In genomic region chr16:56038090-56038489, GRCm38 (mm10) we compare ENCODE assay signal across 8 mouse cellular contexts. TPM values are rescaled to one million over a fixed set of nuclear protein-coding genes. Genes with fewer than 3 reads are reported as not detected.
DNase-seq lines count a peak whose midpoint lies in the region; ATAC-seq and TF ChIP-seq lines count a peak whose summit lies in the region.

No protein-coding gene starts in this region.

- peak overlapping the region; percentile 74 for H3K4me2 ChIP-seq in lung, embryonic 15.5 days
- H3K4me2 ChIP-seq in neural tube, embryonic 15.5 days = peak overlapping the region; percentile 54

- peak overlapping the region; percentile 76 for H3K9ac ChIP-seq in lung, embryonic 15.5 days
- peak overlapping the region; percentile 86 for H3K9ac ChIP-seq in neural tube, embryonic 15.5 days (replicated peaks)

- H3K36me3 ChIP-seq in lung, embryonic 15.5 days = peaks cover 19% of the 10 kb centered on the region
- peaks cover 26% of the 10 kb centered on the region for H3K36me3 ChIP-seq in limb, embryonic 10.5 days
- peaks cover 13% of the 10 kb centered on the region for H3K36me3 ChIP-seq in neural tube, embryonic 15.5 days

- peak overlapping the region; percentile 69 for H3K4me3 ChIP-seq in lung, embryonic 15.5 days
- peak overlapping the region; percentile 92 for H3K4me3 ChIP-seq in embryonic fibroblast, embryonic 13.5 days (ENCODE audit: insufficient read depth, low read length)
- H3K4me3 ChIP-seq in limb, embryonic 10.5 days = peak overlapping the region; percentile 75
- peak overlapping the region; percentile 88 for H3K4me3 ChIP-seq in neural tube, embryonic 15.5 days (replicated peaks)

- peak overlapping the region; percentile 90 for H3K27ac ChIP-seq in lung, embryonic 15.5 days
- H3K27ac ChIP-seq in embryonic fibroblast, embryonic 13.5 days (ENCODE audit: insufficient read depth, low read length) = peak overlapping the region; percentile 80
- peak overlapping the region; percentile 90 for H3K27ac ChIP-seq in limb, embryonic 10.5 days
- peak overlapping the region; percentile 90 for H3K27ac ChIP-seq in neural tube, embryonic 15.5 days (replicated peaks)

- peak; percentile 32; the same call in 1 of the 2 replicates for ATAC-seq in lung, embryonic 15.5 days (ENCODE audit: borderline replicate concordance, extremely low read depth, low FRiP score, low TSS enrichment)
- ATAC-seq in neural tube, embryonic 15.5 days (ENCODE audit: low FRiP score) = no peak; the same call in 1 of the 2 replicates

- TF ChIP-seq CTCF in embryonic fibroblast, embryonic 13.5 days (IDR thresholded peaks at IDR 0.05; ENCODE audit: borderline replicate concordance, insufficient read depth, low read length) = no peak

- H3K27me3 ChIP-seq in lung, embryonic 15.5 days = no peaks in the 10 kb centered on the region
- H3K27me3 ChIP-seq in limb, embryonic 10.5 days (ENCODE audit: low read depth, poor library complexity, severe bottlenecking) = no peaks in the 10 kb centered on the region
- H3K27me3 ChIP-seq in neural tube, embryonic 15.5 days (replicated peaks) = no peaks in the 10 kb centered on the region

- no peak for TF ChIP-seq POLR2A in embryonic fibroblast, embryonic 13.5 days (IDR thresholded peaks at IDR 0.05; ENCODE audit: low read depth, low read length)

- 24% methylated on average over 8 of the region's 8 CpGs for WGBS in lung, embryonic 15.5 days
- 29% methylated on average over 8 of the region's 8 CpGs for WGBS in limb, embryonic 10.5 days
- WGBS in neural tube, embryonic 15.5 days = 34% methylated on average over 8 of the region's 8 CpGs

- no peaks in the 10 kb centered on the region for H3K9me3 ChIP-seq in lung, embryonic 15.5 days
- H3K9me3 ChIP-seq in limb, embryonic 10.5 days (replicated peaks) = no peaks in the 10 kb centered on the region
- H3K9me3 ChIP-seq in neural tube, embryonic 15.5 days (replicated peaks) = no peaks in the 10 kb centered on the region

- H3K4me1 ChIP-seq in lung, embryonic 15.5 days = peaks cover 13% of the 10 kb centered on the region
- H3K4me1 ChIP-seq in embryonic fibroblast, embryonic 13.5 days (ENCODE audit: control insufficient read depth, insufficient read depth, low read length) = peaks cover 3% of the 10 kb centered on the region; the same call in 1 of the 2 replicates
- H3K4me1 ChIP-seq in limb, embryonic 10.5 days = peaks cover 9% of the 10 kb centered on the region
- H3K4me1 ChIP-seq in neural tube, embryonic 15.5 days = peaks cover 21% of the 10 kb centered on the region

- no peak for DNase-seq in lung, postnatal 4 days
- DNase-seq in limb, embryonic 10.5 days (ENCODE audit: low spot score) = no peak
- no peak for DNase-seq in layer of hippocampus, postnatal 25 days (ENCODE audit: extremely low spot score in 1 of 2, low spot score in 1 of 2)
- no peak for DNase-seq in natural killer cell, adult 2 months (ENCODE audit: low spot score in 2 of 2)
- DNase-seq in layer of hippocampus, adult 9-11 months = no peak

RNA-seq across cellular contexts. Expression of gene Trmt10c, which starts 0.5 kb away (rescaled TPM):
- polyA plus RNA-seq in lung, embryonic 15.5 days (2015; fragmentation: Nextera tagmentation; extraction: Ambion mirVana) = 25.4 TPM in 2 replicates
- polyA plus RNA-seq in embryonic fibroblast, embryonic 13.5 days (2011; ENCODE audit: insufficient read length, low read depth, missing spikeins) = 13.6 and 15.1 TPM in 2 replicates
- 35.2 and 35.6 TPM in 2 replicates for polyA plus RNA-seq in limb, embryonic 10.5 days (2016; fragmentation: Nextera tagmentation; extraction: Ambion mirVana)
- 18.9 and 20.9 TPM in 2 replicates for polyA plus RNA-seq in neural tube, embryonic 15.5 days (2015; fragmentation: Nextera tagmentation; extraction: Ambion mirVana)
- 10 to 100 TPM in 1 of 2 experiments, 1 to 10 TPM in 1; 10.0 to 10.3 TPM for total RNA-seq in layer of hippocampus, postnatal 25 days (2021)

RNA-seq across cellular contexts. Expression of gene Pcnp, which starts 8.6 kb away (rescaled TPM):
- 233 and 240 TPM in 2 replicates for polyA plus RNA-seq in lung, embryonic 15.5 days (2015; fragmentation: Nextera tagmentation; extraction: Ambion mirVana)
- 179 and 181 TPM in 2 replicates for polyA plus RNA-seq in embryonic fibroblast, embryonic 13.5 days (2011; ENCODE audit: insufficient read length, low read depth, missing spikeins)
- 276 and 293 TPM in 2 replicates for polyA plus RNA-seq in limb, embryonic 10.5 days (2016; fragmentation: Nextera tagmentation; extraction: Ambion mirVana)
- 193 and 199 TPM in 2 replicates for polyA plus RNA-seq in neural tube, embryonic 15.5 days (2015; fragmentation: Nextera tagmentation; extraction: Ambion mirVana)
- total RNA-seq in layer of hippocampus, postnatal 25 days (2021) = 100 to 1,000 TPM; 147 to 159 TPM

RNA-seq across cellular contexts. Expression of gene Senp7, which starts 10.0 kb away (rescaled TPM):
- 26.2 and 27.0 TPM in 2 replicates for polyA plus RNA-seq in lung, embryonic 15.5 days (2015; fragmentation: Nextera tagmentation; extraction: Ambion mirVana)
- 22.7 and 33.2 TPM in 2 replicates for polyA plus RNA-seq in embryonic fibroblast, embryonic 13.5 days (2011; ENCODE audit: insufficient read length, low read depth, missing spikeins)
- polyA plus RNA-seq in limb, embryonic 10.5 days (2016; fragmentation: Nextera tagmentation; extraction: Ambion mirVana) = 22.8 and 31.6 TPM in 2 replicates
- polyA plus RNA-seq in neural tube, embryonic 15.5 days (2015; fragmentation: Nextera tagmentation; extraction: Ambion mirVana) = 41.8 and 46.9 TPM in 2 replicates
- 10 to 100 TPM; 45.3 to 52.4 TPM for total RNA-seq in layer of hippocampus, postnatal 25 days (2021)
